Mouse (Mus musculus) right cerebral cortex, adult 18-20 months (tissue): ENCODE data around the gene Cfap61.

Experiments used
- DNase-seq: peaks from one replicate; pipeline ENCODE4 v3.0.0; 2022; ENCODE audit warnings: mixed read lengths

The Cfap61 gene

DNA sequence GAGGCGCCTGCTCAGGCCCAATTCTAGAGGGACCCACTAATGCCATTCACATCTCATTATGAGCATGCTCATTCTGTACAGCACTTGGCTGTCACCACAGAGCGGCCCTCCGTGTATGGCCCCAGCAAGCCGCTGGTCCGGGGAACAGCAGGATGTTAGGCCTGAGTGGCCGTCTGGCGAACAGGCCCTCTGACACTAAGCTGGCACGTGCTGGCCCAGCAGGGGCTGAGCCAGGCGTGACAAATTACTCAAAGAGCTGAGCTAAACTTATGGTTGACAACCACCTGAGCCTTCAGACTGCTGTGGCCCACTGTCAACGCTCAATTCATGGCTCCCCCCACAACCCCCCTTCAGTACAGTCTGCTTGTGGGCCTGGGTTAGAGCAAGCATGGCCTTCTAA is 327.6 kb downstream of the Cfap61 start:
- no peak for DNase-seq

DNA sequence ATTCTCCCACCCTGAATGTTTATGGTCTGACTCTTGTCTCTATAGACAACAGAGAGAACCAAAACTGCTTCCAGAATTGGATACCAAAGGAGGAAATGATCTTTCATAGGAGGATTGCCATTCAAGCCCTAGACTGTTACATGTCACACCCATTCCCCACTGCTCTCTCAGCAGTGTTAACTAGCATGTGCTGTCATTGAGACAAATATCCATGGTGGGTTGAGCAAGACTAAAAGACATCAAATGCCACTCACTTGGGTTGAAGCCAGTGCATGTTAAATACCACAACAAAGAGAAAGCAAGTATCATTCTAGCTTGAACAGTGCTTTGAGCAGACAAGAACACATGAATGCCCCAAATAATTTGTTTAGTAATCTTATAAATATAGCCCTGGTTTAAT is 328.4 kb downstream of the Cfap61 start:
- DNase-seq, result no peak
